In the genomic region with DNA sequence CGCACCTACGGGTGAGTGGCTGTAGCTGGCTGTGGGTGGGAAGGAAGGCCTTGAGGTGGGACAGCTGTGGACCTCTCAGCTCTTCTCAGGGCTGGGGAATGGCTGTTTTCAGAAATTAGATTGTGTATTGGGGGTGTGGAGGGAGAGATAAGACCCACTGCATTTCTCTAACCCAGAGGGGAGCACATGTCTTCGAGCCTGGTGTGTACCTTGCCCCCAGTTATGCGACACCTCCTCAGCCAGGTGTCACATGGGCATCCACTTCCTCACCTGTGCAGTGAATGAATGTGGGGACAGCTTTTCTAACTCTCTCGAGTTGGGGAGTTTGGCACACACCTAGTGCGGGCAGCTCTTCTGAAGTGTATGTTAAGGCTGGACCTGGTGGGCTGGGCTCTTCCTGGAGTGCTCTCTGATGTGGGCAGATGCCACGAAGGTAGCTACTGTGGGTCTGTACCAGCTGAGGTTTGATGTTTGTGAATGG, we compare ENCODE assay signal across 8 mouse cellular contexts. TPM values are rescaled to one million over a fixed set of nuclear protein-coding genes. Genes with fewer than 3 reads are reported as not detected.
DNase-seq lines count a peak whose midpoint lies in the region; ATAC-seq and TF ChIP-seq lines count a peak whose summit lies in the region.

No protein-coding gene starts in this region.

- H3K4me1 ChIP-seq in heart, embryonic 11.5 days (ENCODE audit: control insufficient read depth, insufficient read depth, low read length) = peaks cover 76% of the 10 kb centered on the region
- peaks cover 36% of the 10 kb centered on the region for H3K4me1 ChIP-seq in bone marrow macrophage, adult 2 months (ENCODE audit: control insufficient read depth, insufficient read depth, low read length)
- H3K4me1 ChIP-seq in hindbrain, embryonic 16.5 days (ENCODE audit: control insufficient read depth, insufficient read depth, low read depth, low read length) = peaks cover 45% of the 10 kb centered on the region
- peaks cover 53% of the 10 kb centered on the region for H3K4me1 ChIP-seq in midbrain, embryonic 15.5 days

- H3K4me3 ChIP-seq in heart, embryonic 11.5 days (ENCODE audit: low read depth, low read length) = peak overlapping the region; percentile 83
- peak overlapping the region; percentile 90 for H3K4me3 ChIP-seq in bone marrow macrophage, adult 2 months (ENCODE audit: insufficient read depth, low read length)
- no peak overlapping the region; the same call in 1 of the 2 replicates for H3K4me3 ChIP-seq in hindbrain, embryonic 16.5 days (ENCODE audit: low read length)
- 0 out of 2 replicates have a peak overlapping the region, but pooled peaks have one; percentile 79 for H3K4me3 ChIP-seq in midbrain, embryonic 15.5 days

- H3K9ac ChIP-seq in heart, embryonic 11.5 days (ENCODE audit: low read depth, low read length) = peak overlapping the region; percentile 88
- no peak overlapping the region for H3K9ac ChIP-seq in hindbrain, embryonic 16.5 days (ENCODE audit: low read depth, low read length)
- no peak overlapping the region for H3K9ac ChIP-seq in midbrain, embryonic 15.5 days

- TF ChIP-seq CTCF in bone marrow macrophage, adult 2 months (IDR thresholded peaks at IDR 0.05; ENCODE audit: low read depth, low read length) = no peak

- peak overlapping the region; percentile 85 for H3K4me2 ChIP-seq in heart, embryonic 11.5 days
- H3K4me2 ChIP-seq in hindbrain, embryonic 16.5 days (ENCODE audit: low read length) = peak overlapping the region; percentile 83
- peak overlapping the region; percentile 59 for H3K4me2 ChIP-seq in midbrain, embryonic 15.5 days

- WGBS in heart, embryonic 11.5 days (ENCODE audit: insufficient replicate concordance) = 56% methylated on average over 7 of the region's 7 CpGs
- WGBS in hindbrain, embryonic 16.5 days = 91% methylated on average over 7 of the region's 7 CpGs
- 82% methylated on average over 7 of the region's 7 CpGs for WGBS in midbrain, embryonic 15.5 days

- 0 out of 2 replicates have a peak overlapping the region, but pooled peaks have one; percentile 79 for H3K27ac ChIP-seq in heart, embryonic 11.5 days (ENCODE audit: low read depth, low read length)
- H3K27ac ChIP-seq in bone marrow macrophage, adult 2 months (ENCODE audit: insufficient read depth, low read depth, low read length) = no peak overlapping the region
- no peak overlapping the region for H3K27ac ChIP-seq in hindbrain, embryonic 16.5 days (ENCODE audit: low read depth, low read length)
- H3K27ac ChIP-seq in midbrain, embryonic 15.5 days = no peak overlapping the region

- DNase-seq in heart, postnatal 36 days = no peak
- no peak for DNase-seq in frontal cortex, postnatal 14 days (ENCODE audit: low spot score in 2 of 2)
- DNase-seq in right cerebral cortex, postnatal 25 days = no peak

- H3K36me3 ChIP-seq in heart, embryonic 11.5 days (ENCODE audit: control insufficient read depth, insufficient read depth, low read length) = 0 out of 2 replicates have a peak, but pooled peaks cover 4% of the 10 kb centered on the region
- H3K36me3 ChIP-seq in hindbrain, embryonic 16.5 days (ENCODE audit: control insufficient read depth, insufficient read depth, low read length) = 0 out of 2 replicates have a peak, but pooled peaks cover 2% of the 10 kb centered on the region
- no peaks in the 10 kb centered on the region for H3K36me3 ChIP-seq in midbrain, embryonic 15.5 days (replicated peaks)

- ATAC-seq in heart, embryonic 11.5 days (replicated peaks; ENCODE audit: insufficient number of reproducible peaks, low FRiP score, low TSS enrichment) = no peak
- ATAC-seq in hindbrain, embryonic 16.5 days = no peak
- ATAC-seq in midbrain, embryonic 15.5 days (replicated peaks) = no peak
- ATAC-seq in granulocyte monocyte progenitor cell, adult 5-6 weeks (replicated peaks; ENCODE audit: poor library complexity, severe bottlenecking) = no peak

- intact Hi-C loops in heart, postnatal 36 days (cut with DNase I) = loop anchor here (2.0 kb wide), 1 partner anchor 57 kb away; no protein-coding TSS in a partner anchor

- TF ChIP-seq POLR2A in bone marrow macrophage, adult 2 months (IDR thresholded peaks at IDR 0.05; ENCODE audit: borderline replicate concordance, low read depth, low read length) = no peak

- no peaks in the 10 kb centered on the region for H3K9me3 ChIP-seq in heart, embryonic 11.5 days (replicated peaks; ENCODE audit: control insufficient read depth, low read length)
- no peaks in the 10 kb centered on the region for H3K9me3 ChIP-seq in hindbrain, embryonic 16.5 days (ENCODE audit: control insufficient read depth, low read length)
- H3K9me3 ChIP-seq in midbrain, embryonic 15.5 days = no peaks in the 10 kb centered on the region

- H3K27me3 ChIP-seq in heart, embryonic 11.5 days (ENCODE audit: control insufficient read depth, insufficient read depth, low read length) = 0 out of 2 replicates have a peak, but pooled peaks cover 3% of the 10 kb centered on the region
- H3K27me3 ChIP-seq in hindbrain, embryonic 16.5 days (replicated peaks; ENCODE audit: control insufficient read depth, insufficient read depth, low read length) = peaks cover 3% of the 10 kb centered on the region
- H3K27me3 ChIP-seq in midbrain, embryonic 15.5 days (replicated peaks) = peaks cover 28% of the 10 kb centered on the region

RNA-seq across cellular contexts. Expression of a gene that starts 3.1 kb away (rescaled TPM):
- polyA plus RNA-seq in heart, embryonic 11.5 days (2014; fragmentation: Nextera tagmentation; extraction: Ambion mirVana) = 161 and 169 TPM in 2 replicates
- total RNA-seq in heart, postnatal 36 days (2021) = 100 to 1,000 TPM; 159 to 209 TPM
- 14.6 and 16.3 TPM in 2 replicates for polyA plus RNA-seq in bone marrow macrophage, adult 2 months (2012; ENCODE audit: insufficient read depth, insufficient read length, missing spikeins)
- 10.0 and 15.4 TPM in 2 replicates for polyA plus RNA-seq in hindbrain, embryonic 16.5 days (2015; fragmentation: Nextera tagmentation; extraction: Ambion mirVana)
- polyA plus RNA-seq in midbrain, embryonic 15.5 days (2015; fragmentation: Nextera tagmentation; extraction: Ambion mirVana) = 13.8 and 16.3 TPM in 2 replicates
- 127 and 197 TPM in 2 replicates for total RNA-seq in granulocyte monocyte progenitor cell, adult 5-6 weeks (2014; fragmentation: Nextera tagmentation)
- total RNA-seq in granulocyte monocyte progenitor cell, adult 5-6 weeks (2017) = 38.8 and 60.4 TPM in 2 replicates

RNA-seq across cellular contexts. Expression of a gene that starts 23.5 kb away (rescaled TPM):
- 114 and 118 TPM in 2 replicates for polyA plus RNA-seq in heart, embryonic 11.5 days (2014; fragmentation: Nextera tagmentation; extraction: Ambion mirVana)
- 10 to 100 TPM; 24.0 to 24.7 TPM for total RNA-seq in heart, postnatal 36 days (2021)
- polyA plus RNA-seq in bone marrow macrophage, adult 2 months (2012; ENCODE audit: insufficient read depth, insufficient read length, missing spikeins) = 28.4 and 30.4 TPM in 2 replicates
- polyA plus RNA-seq in hindbrain, embryonic 16.5 days (2015; fragmentation: Nextera tagmentation; extraction: Ambion mirVana) = 106 and 116 TPM in 2 replicates
- 118 and 126 TPM in 2 replicates for polyA plus RNA-seq in midbrain, embryonic 15.5 days (2015; fragmentation: Nextera tagmentation; extraction: Ambion mirVana)
- 95.2 and 147 TPM in 2 replicates for total RNA-seq in granulocyte monocyte progenitor cell, adult 5-6 weeks (2014; fragmentation: Nextera tagmentation)
- 71.2 and 75.6 TPM in 2 replicates for total RNA-seq in granulocyte monocyte progenitor cell, adult 5-6 weeks (2017)

RNA-seq across cellular contexts. Expression of a gene that starts 45.9 kb away (rescaled TPM):
- 0.17 and 0.19 TPM in 2 replicates for polyA plus RNA-seq in heart, embryonic 11.5 days (2014; fragmentation: Nextera tagmentation; extraction: Ambion mirVana)
- not detected for total RNA-seq in heart, postnatal 36 days (2021)
- polyA plus RNA-seq in bone marrow macrophage, adult 2 months (2012; ENCODE audit: insufficient read depth, insufficient read length, missing spikeins) = not detected in 2 replicates
- polyA plus RNA-seq in hindbrain, embryonic 16.5 days (2015; fragmentation: Nextera tagmentation; extraction: Ambion mirVana) = 1.2 and 1.8 TPM in 2 replicates
- 1.4 TPM in 2 replicates for polyA plus RNA-seq in midbrain, embryonic 15.5 days (2015; fragmentation: Nextera tagmentation; extraction: Ambion mirVana)
- total RNA-seq in granulocyte monocyte progenitor cell, adult 5-6 weeks (2014; fragmentation: Nextera tagmentation) = not detected in 2 replicates
- total RNA-seq in granulocyte monocyte progenitor cell, adult 5-6 weeks (2017) = not detected in 2 replicates
